Mouse (Mus musculus): Measurements from ENCODE around the gene Pi16.

- TF ChIP-seq POLR2A (IDR thresholded peaks at IDR 0.05; ENCODE audit: insufficient read depth, low read depth, low read length) (no peak), CTCF (IDR thresholded peaks at IDR 0.05; ENCODE audit: insufficient read depth, low read depth, low read length) (no peak)
Observed at GRCm38 (mm10) chr17:29300926-29301325, 16.6 kb upstream of the Pi16 start.
